Mouse (Mus musculus) embryonic facial prominence, embryonic 15.5 days (tissue): Measurements from ENCODE around the gene Tmem86a. TPM values are rescaled to one million over a fixed set of nuclear protein-coding genes. Genes with fewer than 3 reads are reported as not detected.

Experiments used
- ATAC-seq: fragments of 200-750 bp; cut with Nextera tagmentation; 2 replicates; pipeline ENCODE4 v1.8.0; 2017; ENCODE audit warnings: low read depth, moderate TSS enrichment; ENCODE audit not compliant: insufficient number of reproducible peaks, low FRiP score, low TSS enrichment
- H3K27ac ChIP-seq: fragments of 300-500 bp; sonication (generic); replicated peaks from 2 replicates; pipeline ENCODE4 v1.5.1; 2015; ENCODE audit warnings: mild to moderate bottlenecking, inconsistent platforms
- H3K27me3 ChIP-seq: fragments of 300-500 bp; sonication (generic); 2 replicates; pipeline ENCODE4 v1.6.1; 2015; ENCODE audit warnings: inconsistent platforms
- H3K36me3 ChIP-seq: fragments of 300-500 bp; sonication (generic); 2 replicates; pipeline ENCODE4 v1.6.1; 2015; ENCODE audit warnings: mild to moderate bottlenecking, inconsistent platforms
- H3K4me1 ChIP-seq: fragments of 300-500 bp; sonication (generic); 2 replicates; pipeline ENCODE4 v1.6.1; 2015; ENCODE audit warnings: inconsistent platforms
- H3K4me2 ChIP-seq: fragments of 300-500 bp; sonication (generic); replicated peaks from 2 replicates; pipeline ENCODE4 v1.6.1; 2015; ENCODE audit warnings: mild to moderate bottlenecking, inconsistent platforms
- H3K4me3 ChIP-seq: fragments of 300-500 bp; sonication (generic); replicated peaks from 2 replicates; pipeline ENCODE4 v1.5.1; 2015; ENCODE audit warnings: mild to moderate bottlenecking, inconsistent platforms
- H3K9ac ChIP-seq: fragments of 300-500 bp; sonication (generic); 2 replicates; pipeline ENCODE4 v1.6.1; 2015; ENCODE audit warnings: inconsistent platforms
- H3K9me3 ChIP-seq: fragments of 300-500 bp; sonication (generic); replicated peaks from 2 replicates; pipeline ENCODE4 v1.6.1; 2016; ENCODE audit warnings: inconsistent platforms
- WGBS: fragments of 180-500 bp; shearing (Covaris S2); methylation state at CpG from one replicate; pipeline ENCODE4 v1.1.7; 2015; 5-methylcytosine and 5-hydroxymethylcytosine counted together
- polyA plus RNA-seq: library from polyadenylated mRNA; unstranded; fragments of >200 nt; fragmentation: Nextera tagmentation; extraction: Ambion mirVana; gene quantifications from 2 replicates; pipeline ENCODE4 v1.2.1, GENCODE M21; 2015

Tmem86a gene
- 20.3 and 22.3 TPM in 2 replicates for polyA plus RNA-seq

DNA sequence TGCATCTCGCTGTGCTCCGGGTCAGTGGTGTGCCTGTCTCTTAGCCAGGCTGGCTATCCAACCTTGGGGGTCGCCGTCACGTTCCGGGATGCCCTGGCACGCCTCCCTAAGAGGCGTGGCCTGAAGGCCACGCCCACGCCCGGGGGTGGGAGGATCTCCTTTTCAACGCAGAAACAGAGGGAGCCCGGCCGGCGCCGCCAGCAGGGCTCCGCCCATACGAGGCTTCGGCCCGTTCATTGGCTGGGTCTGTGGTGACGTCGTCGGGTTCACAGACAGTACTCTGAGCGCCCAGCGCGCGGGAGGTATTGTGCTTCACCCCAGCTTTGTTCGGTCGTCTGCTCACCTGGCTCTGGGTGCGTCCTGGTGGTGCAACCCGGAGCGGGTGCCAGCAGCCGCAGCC lies at the start of gene Tmem86a:
Gene Tmem86a (plus strand): TSS at position 236 of the 400 bp plus-strand sequence.
- Histone ChIP-seq H3K36me3 (0 out of 2 replicates have a peak, but pooled peaks cover 4% of the 10 kb centered on the region), H3K27me3 (no peaks in the 10 kb centered on the region), H3K4me1 (peaks cover 17% of the 10 kb centered on the region), H3K9ac (peak within 1 kb of the TSS; percentile 65), H3K4me2 (peak within 1 kb of the TSS; percentile 87), H3K9me3 (no peaks in the 10 kb centered on the region), H3K27ac (peak within 1 kb of the TSS; percentile 90), H3K4me3 (peak within 1 kb of the TSS; percentile 89)
- under 1% methylated on average over 33 of the region's 33 CpGs for WGBS
- ATAC-seq = peak; percentile 98

DNA sequence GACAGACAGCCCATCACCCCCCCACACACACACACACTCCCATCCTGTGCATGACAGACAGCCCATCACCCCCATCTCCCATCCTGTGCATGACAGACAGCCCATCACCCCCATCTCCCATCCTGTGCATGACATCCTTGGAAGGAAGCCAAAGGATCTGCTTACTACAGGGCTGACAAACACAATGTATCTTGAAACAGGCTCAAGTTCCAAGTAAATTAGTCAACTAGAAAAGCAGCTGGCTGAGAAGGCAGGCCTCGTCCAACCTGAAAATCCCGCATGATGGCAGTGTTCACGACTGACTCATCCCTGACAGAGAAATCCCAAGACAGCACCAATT lies 49.8 kb upstream of the Tmem86a start:
- H3K36me3 ChIP-seq = peaks cover 35% of the 10 kb centered on the region
- no peak overlapping the region for H3K4me2 ChIP-seq
- H3K4me3 ChIP-seq = no peak overlapping the region
- peak; percentile 85 for ATAC-seq
- WGBS = 11% methylated on average over 3 of the region's 3 CpGs
- H3K9ac ChIP-seq = no peak overlapping the region
- no peaks in the 10 kb centered on the region for H3K9me3 ChIP-seq
- H3K27ac ChIP-seq = peak overlapping the region; percentile 61
- no peaks in the 10 kb centered on the region for H3K27me3 ChIP-seq
- H3K4me1 ChIP-seq = peaks cover 46% of the 10 kb centered on the region

DNA sequence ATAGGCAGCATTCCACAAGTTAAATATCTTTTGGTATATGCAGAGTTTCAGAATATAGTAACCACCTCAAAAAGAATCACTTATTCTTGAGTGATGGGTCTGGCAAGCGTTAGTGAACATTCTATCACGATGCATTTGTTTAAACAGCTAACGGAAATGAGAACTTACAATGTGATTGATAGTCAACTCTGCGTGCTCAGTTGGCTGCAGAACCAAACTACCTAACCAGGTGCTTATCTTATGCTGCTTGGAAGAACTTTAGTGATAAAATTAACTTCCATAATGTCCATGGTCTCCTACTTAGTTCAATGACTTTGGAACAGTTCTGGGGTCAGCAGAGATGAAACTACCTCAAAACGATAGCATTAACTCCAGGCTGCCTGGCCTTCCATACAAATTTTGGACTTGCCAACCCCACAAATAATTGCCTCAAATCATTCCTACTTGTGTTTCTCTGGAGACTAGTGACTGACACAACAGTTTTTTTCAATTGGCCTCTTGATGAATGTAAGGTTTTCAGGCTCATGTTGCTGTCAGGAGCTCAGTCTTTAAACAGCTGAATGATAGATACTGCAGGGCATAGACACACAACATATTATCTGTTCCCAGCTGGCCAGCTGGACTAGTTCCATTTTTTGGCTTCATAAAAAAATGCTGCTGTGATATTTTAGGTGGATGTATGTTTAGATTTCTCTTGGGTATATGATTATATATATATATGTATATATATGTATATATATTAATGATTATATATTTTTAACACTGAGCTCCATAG lies 49.1 kb upstream of the Tmem86a start:
- no peak for ATAC-seq
- H3K4me2 ChIP-seq = no peak overlapping the region
- WGBS = 59% methylated on average over 5 of the region's 5 CpGs
- no peaks in the 10 kb centered on the region for H3K9me3 ChIP-seq
- H3K9ac ChIP-seq = no peak overlapping the region
- no peaks in the 10 kb centered on the region for H3K27me3 ChIP-seq
- H3K36me3 ChIP-seq = peaks cover 30% of the 10 kb centered on the region
- no peak overlapping the region for H3K4me3 ChIP-seq
- H3K4me1 ChIP-seq = peaks cover 49% of the 10 kb centered on the region
- H3K27ac ChIP-seq = peak overlapping the region; percentile 40

DNA sequence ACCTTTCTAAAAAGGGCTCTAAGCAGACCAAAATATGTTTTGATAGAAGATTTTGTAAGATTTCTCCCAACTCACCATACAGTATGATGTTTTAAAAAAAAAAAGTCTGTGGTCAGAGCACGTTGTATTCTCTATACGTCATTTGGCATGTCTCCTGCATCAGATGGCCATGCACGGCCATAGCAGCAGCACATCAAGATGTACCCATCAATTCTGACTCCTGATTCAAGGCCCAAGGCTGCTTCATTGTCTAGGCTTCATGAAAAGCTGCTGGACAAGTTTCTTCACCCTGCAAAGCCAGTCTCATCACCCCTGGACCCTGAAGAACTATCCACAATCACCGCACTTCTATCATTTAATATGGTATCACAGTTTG lies 48.5 kb upstream of the Tmem86a start:
- H3K27ac ChIP-seq = peak overlapping the region; percentile 45
- H3K4me1 ChIP-seq = peaks cover 52% of the 10 kb centered on the region
- H3K9ac ChIP-seq = no peak overlapping the region
- H3K9me3 ChIP-seq = no peaks in the 10 kb centered on the region
- no peaks in the 10 kb centered on the region for H3K27me3 ChIP-seq
- no peak for ATAC-seq
- no peak overlapping the region for H3K4me3 ChIP-seq
- no peak overlapping the region for H3K4me2 ChIP-seq
- peaks cover 25% of the 10 kb centered on the region for H3K36me3 ChIP-seq
- WGBS = 41% methylated on average over 4 of the region's 4 CpGs

DNA sequence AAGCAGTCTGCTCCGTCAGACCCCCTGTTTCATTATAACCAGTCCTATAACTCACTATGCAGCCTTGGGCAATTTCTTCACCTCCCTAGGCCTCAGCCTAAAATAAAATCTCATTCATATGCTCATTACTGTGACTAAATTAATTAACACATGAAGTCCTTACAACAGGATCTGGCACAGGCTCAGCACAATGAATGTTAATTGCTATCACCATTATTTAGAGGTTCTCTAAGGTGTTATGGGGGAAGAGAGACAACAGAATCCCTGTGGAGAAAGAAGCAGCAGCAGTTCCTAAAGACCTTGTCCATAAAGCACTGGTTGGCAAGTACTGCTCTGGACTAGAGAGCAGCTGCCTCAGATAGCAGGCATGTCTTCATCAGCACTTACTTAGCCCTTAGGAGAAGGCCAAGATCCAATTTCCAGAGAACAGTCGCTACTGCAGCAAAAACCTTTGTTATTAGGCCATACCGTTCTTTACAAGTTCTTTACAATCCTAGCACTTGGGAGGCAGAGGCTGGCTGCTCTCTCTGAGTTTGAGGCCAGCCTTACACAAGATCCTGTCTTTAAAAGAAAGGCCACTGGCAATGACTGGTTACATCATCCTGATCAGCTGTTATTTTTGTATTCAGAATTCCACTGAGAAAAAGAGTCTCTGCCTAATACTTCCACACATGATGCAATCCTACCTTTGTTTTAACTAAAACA lies 46.8 kb upstream of the Tmem86a start:
- Histone ChIP-seq H3K4me2 (no peak overlapping the region), H3K9me3 (no peaks in the 10 kb centered on the region), H3K4me1 (peaks cover 57% of the 10 kb centered on the region), H3K36me3 (peaks cover 8% of the 10 kb centered on the region), H3K4me3 (no peak overlapping the region), H3K27me3 (no peaks in the 10 kb centered on the region), H3K27ac (0 out of 2 replicates have a peak overlapping the region, but pooled peaks have one; percentile 39), H3K9ac (no peak overlapping the region)
- 30% methylated on average over 3 of the region's 3 CpGs for WGBS
- ATAC-seq = no peak

DNA sequence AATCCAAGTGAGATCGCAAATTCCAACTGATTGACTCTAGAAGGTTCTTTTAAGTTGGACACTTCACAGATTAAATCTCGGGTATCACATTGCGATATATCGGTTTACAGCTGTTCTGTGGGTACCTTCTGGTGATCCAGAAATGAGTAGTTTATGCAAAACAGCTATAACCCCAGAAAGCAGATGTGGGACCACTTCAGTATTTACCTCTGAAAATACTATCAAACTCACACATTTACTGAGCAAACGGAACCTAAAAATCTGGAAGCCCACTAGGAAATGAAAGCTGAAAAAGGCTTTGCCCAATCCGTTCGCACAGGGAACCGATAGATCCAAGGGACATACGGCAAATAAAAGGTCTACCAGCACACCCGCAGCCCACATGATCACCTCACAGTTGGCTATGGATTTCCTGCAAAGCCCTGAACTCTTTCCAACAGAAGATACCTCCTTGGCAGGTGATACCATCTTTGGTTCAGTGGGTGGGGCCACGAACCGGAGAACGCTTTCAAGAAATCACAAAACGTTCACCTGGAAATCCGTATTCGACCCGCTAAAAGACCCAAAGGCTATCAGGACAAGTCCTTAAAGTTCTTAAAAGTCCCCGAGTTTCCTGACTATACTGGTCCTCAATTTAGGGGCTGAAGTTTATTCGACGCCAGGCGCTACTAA lies 43.2 kb upstream of the Tmem86a start:
- H3K4me3 ChIP-seq = peak overlapping the region; percentile 77
- no peaks in the 10 kb centered on the region for H3K36me3 ChIP-seq
- H3K4me1 ChIP-seq = peaks cover 45% of the 10 kb centered on the region
- H3K9me3 ChIP-seq = no peaks in the 10 kb centered on the region
- peak overlapping the region; percentile 97 for H3K27ac ChIP-seq
- peak overlapping the region; percentile 77 for H3K9ac ChIP-seq
- no peaks in the 10 kb centered on the region for H3K27me3 ChIP-seq
- WGBS = 11% methylated on average over 21 of the region's 21 CpGs
- ATAC-seq = no peak
- peak overlapping the region; percentile 85 for H3K4me2 ChIP-seq

DNA sequence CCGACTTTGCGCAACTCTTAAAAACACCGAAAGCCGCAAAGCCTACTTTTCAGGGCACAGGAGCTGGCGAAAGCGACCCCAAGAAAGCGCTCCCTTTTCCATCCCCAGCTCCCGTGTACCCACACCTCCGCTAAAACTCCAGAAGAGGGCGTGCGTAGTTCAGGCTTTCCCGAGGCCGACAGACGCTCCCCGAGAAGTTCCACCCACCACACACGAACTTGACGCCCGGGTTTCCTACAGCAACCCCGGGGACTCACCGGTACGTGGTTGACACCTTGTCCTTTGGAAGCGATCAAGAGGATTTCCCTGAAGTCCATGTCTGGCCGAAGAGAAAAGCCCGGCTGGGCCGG lies 42.6 kb upstream of the Tmem86a start:
- peak overlapping the region; percentile 85 for H3K4me2 ChIP-seq
- H3K9me3 ChIP-seq = no peaks in the 10 kb centered on the region
- H3K27ac ChIP-seq = peak overlapping the region; percentile 97
- H3K4me1 ChIP-seq = peaks cover 40% of the 10 kb centered on the region
- H3K36me3 ChIP-seq = no peaks in the 10 kb centered on the region
- peak overlapping the region; percentile 77 for H3K4me3 ChIP-seq
- H3K27me3 ChIP-seq = no peaks in the 10 kb centered on the region
- ATAC-seq = peak; percentile 34
- WGBS = 2% methylated on average over 25 of the region's 25 CpGs
- H3K9ac ChIP-seq = peak overlapping the region; percentile 77

DNA sequence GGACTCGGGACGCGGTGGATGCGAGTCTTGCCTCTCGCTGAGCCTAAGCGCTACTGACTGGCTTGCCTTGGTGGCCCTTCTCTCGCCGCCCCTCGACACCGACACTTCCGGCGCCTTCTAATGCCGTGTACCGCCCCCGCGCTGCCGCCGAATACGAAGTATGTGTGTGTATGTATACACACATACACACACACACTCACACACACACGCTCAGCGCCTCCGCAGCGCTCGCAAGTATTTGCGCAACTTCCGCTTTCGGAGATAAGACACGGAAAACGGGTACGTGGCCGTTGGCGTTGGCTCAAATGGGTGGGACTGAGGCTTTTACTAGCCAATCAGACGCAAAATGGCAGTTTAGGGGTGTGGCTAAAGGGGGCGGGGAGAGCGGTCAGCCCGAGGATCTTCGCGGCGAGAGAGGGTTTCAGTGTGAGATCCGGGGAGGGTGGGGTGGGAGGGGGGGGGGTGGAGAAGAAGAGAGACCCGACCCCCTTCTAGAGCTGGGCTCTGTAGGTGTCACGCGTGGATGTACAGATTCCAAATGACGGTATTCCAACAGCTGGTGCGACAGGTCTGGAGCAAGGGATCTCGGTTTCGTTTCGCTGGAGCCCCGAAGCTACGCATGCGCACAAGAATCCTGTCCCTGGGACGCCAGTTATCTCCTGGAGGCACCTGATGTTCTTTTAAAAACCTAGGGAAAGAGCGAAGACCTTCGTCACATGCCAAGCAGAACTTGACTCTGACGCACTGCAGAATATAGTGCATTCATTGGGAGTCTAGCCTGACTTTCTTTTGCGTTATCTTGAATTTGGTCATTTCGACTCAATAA lies 42.0 kb upstream of the Tmem86a start, which contains the start of gene Spty2d1:
Gene Spty2d1 (minus strand): TSS at position 244 of the 826 bp plus-strand sequence.
- H3K9me3 ChIP-seq = no peaks in the 10 kb centered on the region

DNA sequence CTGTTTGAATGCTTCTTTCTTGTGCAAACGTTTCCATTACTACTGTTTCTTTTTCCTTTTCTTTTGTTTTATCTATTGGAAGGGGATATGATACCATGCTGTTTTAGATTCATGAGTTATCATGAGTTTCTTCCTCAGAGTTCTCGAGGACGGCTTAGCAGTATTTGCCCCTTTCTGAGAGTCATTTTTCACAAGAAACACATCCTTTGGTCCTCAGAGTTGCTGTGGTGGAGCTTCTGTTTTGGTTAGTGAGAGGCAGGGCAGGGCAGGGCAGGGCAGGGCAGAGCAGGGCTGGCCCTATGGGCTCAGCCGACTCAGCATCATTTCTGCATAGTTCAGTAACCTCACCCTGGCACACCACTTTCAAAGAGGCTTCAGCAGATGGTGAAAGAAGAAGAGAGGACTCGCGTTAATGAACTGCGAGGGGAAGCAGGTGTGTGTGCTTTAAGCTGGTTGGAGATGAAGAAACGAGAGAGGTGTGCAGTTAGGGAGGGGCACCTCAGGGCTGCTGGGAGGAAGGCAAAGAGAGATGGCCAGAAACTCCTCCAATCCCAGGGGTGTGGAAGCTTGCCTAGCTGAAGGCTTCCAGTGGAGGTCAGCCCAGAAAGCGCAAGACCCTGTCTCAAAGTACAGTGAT lies 37.2 kb upstream of the Tmem86a start:
- ATAC-seq = no peak
- no peak overlapping the region for H3K4me3 ChIP-seq
- WGBS = 41% methylated on average over 9 of the region's 9 CpGs

More for the DNA sequence above, 42.0 kb upstream of the Tmem86a start, which contains the start of gene Spty2d1:
- ATAC-seq = peak; percentile 96
- peak within 1 kb of the TSS; percentile 85 for H3K4me2 ChIP-seq
- no peaks in the 10 kb centered on the region for H3K36me3 ChIP-seq
- no peaks in the 10 kb centered on the region for H3K27me3 ChIP-seq
- H3K4me3 ChIP-seq = peak within 1 kb of the TSS; percentile 77
- peak within 1 kb of the TSS; percentile 77 for H3K9ac ChIP-seq
- peak within 1 kb of the TSS; percentile 97 for H3K27ac ChIP-seq
- peaks cover 34% of the 10 kb centered on the region for H3K4me1 ChIP-seq
- under 1% methylated on average over 57 of the region's 57 CpGs for WGBS

DNA sequence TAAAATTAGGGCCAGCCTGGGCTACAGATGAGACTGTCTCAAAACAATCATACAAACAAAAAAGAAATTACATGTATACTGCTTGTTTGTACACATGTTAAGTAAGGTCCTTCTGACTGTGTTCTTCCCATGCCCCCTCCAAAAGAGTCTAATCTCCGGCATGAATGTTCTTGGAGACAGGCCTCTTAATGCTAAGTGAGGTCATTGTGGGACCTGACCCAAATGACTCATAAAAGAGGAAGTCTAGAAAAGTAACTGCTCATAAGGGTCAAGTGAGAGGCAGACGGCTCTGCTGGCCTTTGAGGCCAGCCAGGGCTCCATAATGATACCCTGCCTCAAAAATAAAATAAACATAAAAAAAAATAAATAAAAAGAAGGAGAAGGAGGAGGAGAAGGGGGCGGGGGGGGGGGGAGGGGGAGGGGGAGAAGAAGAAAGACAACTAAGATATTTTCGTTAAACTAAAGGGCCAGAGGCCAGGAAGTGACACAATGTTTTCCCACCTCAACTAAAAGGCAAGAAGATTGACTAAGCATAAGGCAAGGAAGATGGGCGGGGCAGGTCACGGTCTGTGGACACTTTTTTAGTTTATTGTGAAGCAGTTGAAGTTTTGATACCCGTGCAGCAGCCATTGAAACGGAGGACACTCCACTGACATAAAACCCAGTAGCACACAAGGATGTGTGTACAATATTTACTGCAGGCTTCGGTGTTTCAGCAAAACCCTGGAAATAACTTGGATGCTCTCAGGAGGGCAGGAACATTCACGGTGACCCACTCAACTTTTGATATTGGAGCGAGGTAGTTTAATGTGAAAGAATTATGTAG lies 35.6 kb upstream of the Tmem86a start:
- H3K36me3 ChIP-seq = no peaks in the 10 kb centered on the region
- WGBS = 59% methylated on average over 11 of the region's 11 CpGs

More for the DNA sequence above, 37.2 kb upstream of the Tmem86a start:
- H3K4me1 ChIP-seq = peaks cover 14% of the 10 kb centered on the region
- no peaks in the 10 kb centered on the region for H3K27me3 ChIP-seq
- H3K9ac ChIP-seq = no peak overlapping the region
- no peak overlapping the region for H3K4me2 ChIP-seq
- H3K36me3 ChIP-seq = no peaks in the 10 kb centered on the region
- H3K9me3 ChIP-seq = no peaks in the 10 kb centered on the region
- no peak overlapping the region for H3K27ac ChIP-seq

More for the DNA sequence above, 35.6 kb upstream of the Tmem86a start:
- Histone ChIP-seq H3K9ac (no peak overlapping the region), H3K4me3 (no peak overlapping the region), H3K4me2 (no peak overlapping the region), H3K4me1 (peaks cover 6% of the 10 kb centered on the region), H3K27me3 (no peaks in the 10 kb centered on the region), H3K27ac (0 out of 2 replicates have a peak overlapping the region, but pooled peaks have one; percentile 63), H3K9me3 (no peaks in the 10 kb centered on the region)
- no peak for ATAC-seq
